Mouse (Mus musculus): ENCODE results near the gene Gm21970. TPM values are rescaled to one million over a fixed set of nuclear protein-coding genes. Genes with fewer than 3 reads are reported as not detected.
A peak's percentile ranks its signal among the peaks of the same experiment; 100 is the strongest.

Gm21970 gene
- polyA plus RNA-seq, 1 experiment, result not detected

DNA sequence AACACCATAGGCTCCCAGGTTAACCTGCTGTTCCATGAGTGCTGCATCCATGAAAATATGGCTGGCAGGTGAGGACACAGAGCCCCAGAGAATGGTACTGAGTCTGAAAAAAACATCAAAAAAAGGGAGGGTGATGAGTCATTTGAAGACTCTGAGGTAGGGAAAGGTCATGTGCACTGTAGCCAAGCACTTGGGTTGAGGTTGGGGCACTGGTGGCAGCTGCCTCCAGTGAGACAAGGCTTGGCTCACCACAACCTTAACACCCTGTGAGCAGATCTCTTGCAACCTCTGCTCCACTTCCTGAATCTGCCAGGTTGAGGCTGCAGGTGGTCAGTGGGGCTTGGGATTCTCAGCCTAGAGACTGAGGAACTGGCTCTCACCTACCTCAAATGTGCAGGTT lies 25.0 kb upstream of the Gm21970 start:
- TF ChIP-seq POLR2A (IDR thresholded peaks at IDR 0.05; ENCODE audit: low read depth, low read length) (no peak), CTCF (IDR thresholded peaks at IDR 0.05; ENCODE audit: borderline replicate concordance, insufficient read depth, low read length) (no peak)
- no peak overlapping the region for H3K4me3 ChIP-seq (ENCODE audit: insufficient read depth, low read length)
- peaks cover 12% of the 10 kb centered on the region for H3K4me1 ChIP-seq (ENCODE audit: control insufficient read depth, insufficient read depth, low read length)
- H3K27ac ChIP-seq (ENCODE audit: insufficient read depth, low read length), result no peak overlapping the region

DNA sequence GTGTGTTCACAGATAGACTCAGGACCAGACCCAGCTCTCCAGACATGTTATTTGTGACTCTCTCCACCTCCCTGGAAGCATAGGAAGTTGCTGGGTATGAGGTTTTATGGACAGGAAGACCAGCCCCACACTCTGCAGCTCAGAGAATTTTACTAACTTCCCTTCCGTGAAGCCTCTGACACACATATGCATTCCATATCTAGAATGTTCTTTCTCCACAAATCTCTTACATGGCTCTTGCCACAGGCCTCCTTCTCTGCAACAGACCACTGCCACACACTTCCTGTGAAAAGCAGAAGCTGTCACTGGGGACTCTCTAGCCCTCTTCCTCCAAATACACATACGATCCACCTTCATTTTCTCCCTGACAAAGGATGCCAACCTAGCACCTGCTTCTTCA lies 24.5 kb upstream of the Gm21970 start:
- peaks cover 12% of the 10 kb centered on the region for H3K4me1 ChIP-seq (ENCODE audit: control insufficient read depth, insufficient read depth, low read length)
- TF ChIP-seq CTCF (IDR thresholded peaks at IDR 0.05; ENCODE audit: borderline replicate concordance, insufficient read depth, low read length) (no peak), POLR2A (IDR thresholded peaks at IDR 0.05; ENCODE audit: low read depth, low read length) (no peak)
- H3K4me3 ChIP-seq (ENCODE audit: insufficient read depth, low read length), result no peak overlapping the region
- no peak overlapping the region for H3K27ac ChIP-seq (ENCODE audit: insufficient read depth, low read length)

DNA sequence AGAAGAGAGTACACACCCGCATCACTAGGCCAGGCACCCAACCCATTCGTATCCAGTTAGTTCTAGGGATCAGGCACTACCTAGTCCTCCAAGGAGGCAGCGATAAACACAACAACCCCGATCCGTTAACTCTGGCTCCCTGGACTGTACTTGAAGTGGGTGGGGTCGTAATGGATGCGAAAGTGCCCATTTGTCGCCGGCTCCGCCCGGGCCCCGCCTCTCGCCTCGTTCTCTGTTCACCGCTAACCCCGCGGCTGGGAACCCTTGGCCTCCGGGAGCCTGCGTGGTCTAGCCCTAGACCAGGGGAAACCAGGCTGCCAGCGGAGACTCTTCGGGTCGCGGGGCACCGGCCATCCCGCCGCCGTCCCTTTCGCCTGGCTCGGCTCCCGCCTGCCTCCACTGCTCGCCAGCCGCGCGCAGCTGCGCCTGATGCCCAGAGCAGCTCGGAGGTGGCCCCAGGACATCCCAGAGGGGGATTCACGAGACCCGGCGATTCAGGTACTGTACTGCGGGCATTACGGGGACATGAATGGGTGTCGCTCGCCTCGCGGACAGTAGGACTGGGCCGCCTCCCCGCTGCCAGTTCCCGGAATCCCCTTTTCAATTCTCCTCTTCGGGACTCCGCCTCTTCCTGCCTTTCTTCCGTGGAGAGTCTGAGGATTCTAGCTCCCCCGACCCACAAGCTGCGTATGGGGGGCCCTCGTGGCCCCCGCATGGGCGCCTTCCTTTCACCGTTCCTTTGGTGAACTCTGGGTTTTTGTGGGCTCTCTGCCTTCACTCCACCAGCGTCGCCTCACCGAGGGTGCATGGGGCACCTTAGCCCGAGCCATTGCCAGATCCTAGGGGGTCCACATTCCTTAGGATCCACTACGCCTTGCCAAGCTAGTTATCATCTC lies 18.7 kb upstream of the Gm21970 start, which contains the start of gene Ifnar2:
Gene Ifnar2, plus strand, starts transcription at position 207 of the 896 bp plus-strand sequence.
- Histone ChIP-seq H3K27ac (ENCODE audit: insufficient read depth, low read length) (peak within 1 kb of the TSS; percentile 72), H3K4me3 (ENCODE audit: insufficient read depth, low read length) (peak within 1 kb of the TSS; percentile 98), H3K4me1 (ENCODE audit: control insufficient read depth, insufficient read depth, low read length) (peaks cover 2% of the 10 kb centered on the region; the same call in 1 of the 2 replicates)
- TF ChIP-seq POLR2A (IDR thresholded peaks at IDR 0.05; ENCODE audit: low read depth, low read length) (peak; percentile 76), CTCF (IDR thresholded peaks at IDR 0.05; ENCODE audit: borderline replicate concordance, insufficient read depth, low read length) (no peak)

DNA sequence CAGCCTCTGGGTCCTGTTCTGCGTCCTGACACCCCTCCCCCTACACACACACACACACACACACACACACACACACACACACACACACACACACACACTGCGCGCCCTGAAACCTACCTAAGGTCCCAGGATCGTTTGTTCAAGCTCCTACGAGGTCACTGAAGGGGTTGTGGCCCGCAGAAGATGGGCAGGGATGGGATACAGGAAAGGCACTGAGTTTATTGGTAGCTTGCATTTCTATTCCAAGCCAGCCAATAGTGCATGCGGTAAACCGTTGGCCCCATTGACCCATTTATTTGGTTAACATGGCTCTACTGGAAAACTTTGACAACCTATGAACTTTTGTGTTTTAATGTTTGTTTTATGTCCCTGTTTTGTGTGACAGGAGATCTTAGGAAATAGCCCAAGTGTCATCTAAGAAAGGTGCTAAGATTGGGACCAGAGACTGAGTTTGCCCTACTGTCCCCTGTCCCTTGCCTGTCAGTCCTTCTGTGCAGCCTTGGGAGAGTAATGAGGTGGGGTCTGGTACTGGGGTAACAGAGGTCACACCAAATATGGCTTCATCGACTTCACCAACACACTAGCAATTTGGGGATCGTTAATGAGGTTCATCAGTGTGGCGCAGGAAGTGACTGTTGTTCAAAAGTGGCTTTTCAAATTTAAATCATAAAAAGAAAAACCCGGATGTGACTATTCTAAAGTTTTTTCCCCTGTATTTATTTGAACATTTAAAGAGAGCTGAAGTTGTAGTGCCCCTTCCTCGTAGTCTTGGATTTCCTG lies 17.9 kb upstream of the Gm21970 start:
- Histone ChIP-seq H3K27ac (ENCODE audit: insufficient read depth, low read length) (0 out of 2 replicates have a peak overlapping the region, but pooled peaks have one; percentile 6), H3K4me1 (ENCODE audit: control insufficient read depth, insufficient read depth, low read length) (peaks cover 2% of the 10 kb centered on the region; the same call in 1 of the 2 replicates), H3K4me3 (ENCODE audit: insufficient read depth, low read length) (peak overlapping the region; percentile 98)
- TF ChIP-seq POLR2A (IDR thresholded peaks at IDR 0.05; ENCODE audit: low read depth, low read length) (no peak), CTCF (IDR thresholded peaks at IDR 0.05; ENCODE audit: borderline replicate concordance, insufficient read depth, low read length) (no peak)

DNA sequence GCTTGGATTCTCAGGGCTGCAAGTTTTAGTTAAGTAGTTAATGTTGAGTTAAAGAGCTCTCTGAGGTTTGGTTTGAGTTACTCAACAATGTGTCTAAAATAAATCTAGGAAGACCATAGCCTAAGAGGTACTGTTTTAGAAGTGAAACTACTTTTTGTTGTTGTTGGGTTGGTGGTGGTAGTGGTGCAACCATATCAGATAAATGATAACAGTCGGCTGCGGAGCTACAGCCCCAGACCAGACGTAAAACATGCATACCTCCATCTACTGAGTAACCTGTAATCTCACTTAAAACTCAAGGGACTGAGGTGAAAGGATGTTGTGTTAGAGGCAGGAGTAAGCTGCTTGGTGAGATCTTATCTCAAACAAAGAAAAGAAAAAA lies 17.3 kb upstream of the Gm21970 start:
- Histone ChIP-seq H3K27ac (ENCODE audit: insufficient read depth, low read length) (no peak overlapping the region), H3K4me3 (ENCODE audit: insufficient read depth, low read length) (no peak overlapping the region), H3K4me1 (ENCODE audit: control insufficient read depth, insufficient read depth, low read length) (peaks cover 2% of the 10 kb centered on the region)
- no peak for TF ChIP-seq POLR2A (IDR thresholded peaks at IDR 0.05; ENCODE audit: low read depth, low read length)
- no peak for TF ChIP-seq CTCF (IDR thresholded peaks at IDR 0.05; ENCODE audit: borderline replicate concordance, insufficient read depth, low read length)

DNA sequence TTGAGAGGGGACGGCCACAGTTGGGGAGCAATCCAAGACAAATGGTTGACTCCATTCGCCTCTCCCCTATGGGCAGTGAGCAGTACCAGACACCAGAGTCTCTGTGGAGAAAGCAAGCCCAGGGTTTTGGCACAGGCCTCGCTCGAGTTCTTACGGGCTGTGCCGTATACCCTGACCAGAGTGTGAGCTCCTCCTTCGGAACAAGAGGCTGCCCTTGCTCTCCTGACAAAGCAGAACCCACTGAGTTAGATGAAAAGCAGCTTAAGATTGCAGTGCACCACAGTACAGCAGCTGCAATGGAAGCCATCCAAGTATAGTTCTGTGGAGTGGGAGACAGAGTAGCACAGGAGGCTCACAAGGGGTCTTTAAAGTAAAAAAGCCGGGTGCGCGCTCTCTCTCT lies 14.8 kb upstream of the Gm21970 start:
- Histone ChIP-seq H3K27ac (ENCODE audit: insufficient read depth, low read length) (no peak overlapping the region), H3K4me3 (ENCODE audit: insufficient read depth, low read length) (no peak overlapping the region), H3K4me1 (ENCODE audit: control insufficient read depth, insufficient read depth, low read length) (peaks cover 2% of the 10 kb centered on the region)
- TF ChIP-seq CTCF (IDR thresholded peaks at IDR 0.05; ENCODE audit: borderline replicate concordance, insufficient read depth, low read length), result no peak
- no peak for TF ChIP-seq POLR2A (IDR thresholded peaks at IDR 0.05; ENCODE audit: low read depth, low read length)

DNA sequence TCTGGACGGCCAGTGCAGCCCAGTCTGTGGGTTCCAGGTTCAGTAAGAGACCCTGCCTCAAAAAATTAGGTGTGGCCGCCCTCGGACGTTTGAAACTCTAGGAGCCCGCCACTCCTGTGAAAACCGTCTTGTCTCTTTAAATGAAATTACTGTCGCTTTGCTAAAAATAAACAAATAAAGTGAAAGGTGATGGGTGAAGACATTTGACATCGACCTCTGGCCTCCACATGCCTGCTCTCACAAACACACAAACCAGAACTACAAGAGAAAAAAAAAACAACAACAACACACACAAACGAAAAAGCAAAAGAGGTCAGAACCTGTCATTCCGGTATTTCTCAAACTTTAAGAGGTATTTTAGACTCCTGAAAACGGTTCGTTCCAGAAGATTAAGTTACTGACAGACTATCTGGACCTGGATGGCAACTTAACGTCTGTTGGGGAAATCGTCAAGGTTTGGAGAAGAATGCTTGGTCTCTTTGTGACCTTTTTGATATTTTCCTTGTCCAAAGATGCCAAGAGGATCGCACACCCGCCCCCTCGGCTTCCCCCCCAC lies 13.0 kb upstream of the Gm21970 start:
- Histone ChIP-seq H3K27ac (ENCODE audit: insufficient read depth, low read length) (no peak overlapping the region), H3K4me3 (ENCODE audit: insufficient read depth, low read length) (no peak overlapping the region), H3K4me1 (ENCODE audit: control insufficient read depth, insufficient read depth, low read length) (peaks cover 2% of the 10 kb centered on the region)
- no peak for TF ChIP-seq POLR2A (IDR thresholded peaks at IDR 0.05; ENCODE audit: low read depth, low read length)
- TF ChIP-seq CTCF (IDR thresholded peaks at IDR 0.05; ENCODE audit: borderline replicate concordance, insufficient read depth, low read length), result no peak

DNA sequence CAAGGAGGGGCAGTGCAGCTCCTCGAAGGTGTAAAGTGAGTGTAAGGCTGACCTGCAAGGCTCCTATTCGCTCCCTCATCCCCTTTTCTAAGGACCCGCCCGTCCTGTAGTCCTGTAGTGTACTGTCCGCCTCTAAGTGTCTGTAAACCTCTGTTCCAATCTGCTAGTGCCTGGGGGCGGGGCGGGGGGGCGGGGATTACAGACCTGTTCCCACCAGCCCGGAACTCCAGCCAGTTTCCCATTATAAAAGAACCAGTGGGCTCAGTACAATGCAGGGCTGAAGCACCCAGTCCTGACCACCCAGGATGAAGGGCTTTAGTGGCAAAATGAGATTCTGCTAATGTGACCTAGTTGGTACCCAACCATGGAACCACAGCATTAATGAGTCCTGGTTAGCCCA lies 12.5 kb upstream of the Gm21970 start:
- no peak overlapping the region for H3K4me3 ChIP-seq (ENCODE audit: insufficient read depth, low read length)
- no peak for TF ChIP-seq CTCF (IDR thresholded peaks at IDR 0.05; ENCODE audit: borderline replicate concordance, insufficient read depth, low read length)
- no peak for TF ChIP-seq POLR2A (IDR thresholded peaks at IDR 0.05; ENCODE audit: low read depth, low read length)
- H3K27ac ChIP-seq (ENCODE audit: insufficient read depth, low read length), result no peak overlapping the region
- no peaks in the 10 kb centered on the region; the same call in 1 of the 2 replicates for H3K4me1 ChIP-seq (ENCODE audit: control insufficient read depth, insufficient read depth, low read length)

DNA sequence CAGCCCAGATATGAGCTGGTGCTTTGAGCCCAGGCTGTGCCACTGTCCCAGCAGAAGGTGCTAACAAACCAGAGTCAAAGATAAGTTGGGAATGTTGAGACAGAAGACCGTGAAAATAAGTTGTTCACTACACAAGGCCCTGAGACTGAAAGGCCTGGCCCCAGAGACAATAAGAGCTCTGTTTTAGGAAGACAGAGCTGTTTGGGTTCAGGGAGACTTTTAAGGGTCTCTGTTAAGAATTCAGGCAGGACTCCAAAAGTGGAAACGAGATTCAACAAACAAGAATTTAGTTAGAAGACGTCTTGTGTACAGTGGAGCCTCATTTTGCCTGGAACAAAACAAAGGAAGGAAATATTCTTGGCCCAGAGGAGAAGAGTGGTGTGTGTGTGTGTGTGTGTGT lies 12.1 kb upstream of the Gm21970 start:
- Histone ChIP-seq H3K4me1 (ENCODE audit: control insufficient read depth, insufficient read depth, low read length) (no peaks in the 10 kb centered on the region; the same call in 1 of the 2 replicates), H3K27ac (ENCODE audit: insufficient read depth, low read length) (no peak overlapping the region), H3K4me3 (ENCODE audit: insufficient read depth, low read length) (no peak overlapping the region)
- TF ChIP-seq CTCF (IDR thresholded peaks at IDR 0.05; ENCODE audit: borderline replicate concordance, insufficient read depth, low read length) (no peak), POLR2A (IDR thresholded peaks at IDR 0.05; ENCODE audit: low read depth, low read length) (no peak)
